Mouse (Mus musculus) limb, embryonic 10.5 days (tissue): ENCODE data around the gene Cep250. TPM values are rescaled to one million over a fixed set of nuclear protein-coding genes. Genes with fewer than 3 reads are reported as not detected.
"Not testable (repeated sequence)": the region's sequence is repeated elsewhere in the genome, so short reads cannot be mapped to it uniquely, and the experiment has no call there.

ENCODE experiments used
- DNase-seq: peaks from one replicate; pipeline ENCODE4 v3.0.0-alpha.2; 2017; ENCODE audit warnings: low spot score
- H3K27ac ChIP-seq: fragments of 300-500 bp; sonication (generic); 2 replicates; pipeline ENCODE4 v1.5.1; 2016; ENCODE audit warnings: mild to moderate bottlenecking
- H3K27me3 ChIP-seq: fragments of 300-500 bp; sonication (generic); 2 replicates; pipeline ENCODE4 v1.6.1; 2016; ENCODE audit warnings: low read depth, mild to moderate bottlenecking; ENCODE audit not compliant: poor library complexity, severe bottlenecking
- H3K36me3 ChIP-seq: fragments of 300-500 bp; sonication (generic); 2 replicates; pipeline ENCODE4 v1.6.1; 2016; ENCODE audit warnings: mild to moderate bottlenecking, moderate library complexity
- H3K4me1 ChIP-seq: fragments of 300-500 bp; sonication (generic); 2 replicates; pipeline ENCODE4 v1.6.1; 2016
- H3K4me3 ChIP-seq: fragments of 300-500 bp; sonication (generic); 2 replicates; pipeline ENCODE4 v1.5.1; 2016; ENCODE audit warnings: mild to moderate bottlenecking, moderate library complexity
- H3K9me3 ChIP-seq: fragments of 300-500 bp; sonication (generic); replicated peaks from 2 replicates; pipeline ENCODE4 v1.6.1; 2016; ENCODE audit warnings: mild to moderate bottlenecking
- WGBS: fragments of 180-500 bp; shearing (Covaris S2); methylation state at CpG from one replicate; pipeline ENCODE4 v1.1.7; 2016; 5-methylcytosine and 5-hydroxymethylcytosine counted together
- polyA plus RNA-seq: library from polyadenylated mRNA; unstranded; fragments of >200 nt; fragmentation: Nextera tagmentation; extraction: Ambion mirVana; gene quantifications from 2 replicates; pipeline ENCODE4 v1.2.1, GENCODE M21; 2016

The Cep250 gene
- 28.7 and 34.3 TPM in 2 replicates for polyA plus RNA-seq

GRCm38 (mm10) chr2:155956134-155957059 lies at the start of gene Cep250:
TSS of gene Cep250 (plus strand) at chr2:155956458.
- Histone ChIP-seq H3K9me3 (no peaks in the 10 kb centered on the region), H3K4me1 (peaks cover 10% of the 10 kb centered on the region; the same call in 1 of the 2 replicates), H3K27ac (peak within 1 kb of the TSS; percentile 98), H3K27me3 (peaks cover 9% of the 10 kb centered on the region; the same call in 1 of the 2 replicates), H3K4me3 (peak within 1 kb of the TSS; percentile 95), H3K36me3 (peaks cover 21% of the 10 kb centered on the region)
- peak; percentile 94 for DNase-seq
- under 1% methylated on average over 59 of the region's 59 CpGs for WGBS

- Histone ChIP-seq H3K36me3 (peaks cover 85% of the 10 kb centered on the region), H3K9me3 (no peaks in the 10 kb centered on the region)
- 95% methylated on average over 6 of the region's 6 CpGs for WGBS
These were observed 41.6 kb upstream of the Cep250 start for GRCm38 (mm10) chr2:155914684-155915083.

GRCm38 (mm10) chr2:155923143-155923542 lies 33.1 kb upstream of the Cep250 start:
- Histone ChIP-seq H3K27ac (no peak overlapping the region), H3K27me3 (no peaks in the 10 kb centered on the region), H3K36me3 (peaks cover 62% of the 10 kb centered on the region), H3K4me1 (no peaks in the 10 kb centered on the region), H3K4me3 (no peak overlapping the region), H3K9me3 (no peaks in the 10 kb centered on the region)
- WGBS = 97% methylated on average over 7 of the region's 7 CpGs
- DNase-seq = no peak

More at GRCm38 (mm10) chr2:155914684-155915083, 41.6 kb upstream of the Cep250 start:
- H3K27ac ChIP-seq = no peak overlapping the region
- no peaks in the 10 kb centered on the region; the same call in 1 of the 2 replicates for H3K4me1 ChIP-seq
- H3K4me3 ChIP-seq = no peak overlapping the region
- H3K27me3 ChIP-seq = no peaks in the 10 kb centered on the region
- DNase-seq = no peak

GRCm38 (mm10) chr2:155925213-155925612 lies 31.0 kb upstream of the Cep250 start:
- not testable (repeated sequence) for DNase-seq, H3K27ac ChIP-seq, H3K9me3 ChIP-seq, H3K4me3 ChIP-seq, H3K27me3 ChIP-seq
- H3K4me1 ChIP-seq = peaks cover 16% of the 10 kb centered on the region
- WGBS = 98% methylated on average over 6 of the region's 6 CpGs
- H3K36me3 ChIP-seq = peaks cover 46% of the 10 kb centered on the region

GRCm38 (mm10) chr2:155928711-155929345 lies 27.4 kb upstream of the Cep250 start:
- peaks cover 24% of the 10 kb centered on the region for H3K4me1 ChIP-seq
- DNase-seq = no peak
- H3K27me3 ChIP-seq = no peaks in the 10 kb centered on the region
- 71% methylated on average over 7 of the region's 7 CpGs for WGBS
- no peaks in the 10 kb centered on the region for H3K9me3 ChIP-seq
- H3K36me3 ChIP-seq = peaks cover 21% of the 10 kb centered on the region
- peak overlapping the region; percentile 93 for H3K27ac ChIP-seq
- peak overlapping the region; percentile 78 for H3K4me3 ChIP-seq

GRCm38 (mm10) chr2:155929531-155930442 lies 26.5 kb upstream of the Cep250 start, which contains the start of gene Uqcc1:
TSS of gene Uqcc1 (minus strand) at chr2:155930310.
- H3K4me1 ChIP-seq = peaks cover 24% of the 10 kb centered on the region
- H3K36me3 ChIP-seq = peaks cover 12% of the 10 kb centered on the region
- peak within 1 kb of the TSS; percentile 93 for H3K27ac ChIP-seq
- H3K27me3 ChIP-seq = no peaks in the 10 kb centered on the region
- H3K9me3 ChIP-seq = no peaks in the 10 kb centered on the region
- peak within 1 kb of the TSS; percentile 78 for H3K4me3 ChIP-seq
- DNase-seq = peak; percentile 92
- whole genome bisulfite sequencing = 1% methylated on average over 38 of the region's 38 CpGs

GRCm38 (mm10) chr2:155939897-155940529 lies 16.2 kb upstream of the Cep250 start:
- 0 out of 2 replicates have a peak, but pooled peaks cover 6% of the 10 kb centered on the region for H3K27me3 ChIP-seq
- 83% methylated on average over 7 of the region's 7 CpGs for WGBS
- peaks cover 42% of the 10 kb centered on the region for H3K4me1 ChIP-seq
- no peaks in the 10 kb centered on the region for H3K9me3 ChIP-seq
- peak overlapping the region; percentile 37 for H3K27ac ChIP-seq
- H3K36me3 ChIP-seq = peaks cover 4% of the 10 kb centered on the region; the same call in 1 of the 2 replicates
- no peak overlapping the region for H3K4me3 ChIP-seq
- no peak for DNase-seq

GRCm38 (mm10) chr2:155940681-155941080 lies 15.6 kb upstream of the Cep250 start, which contains the start of gene Gm15557:
TSS of gene Gm15557 (plus strand) at chr2:155940728.
- Histone ChIP-seq H3K36me3 (peaks cover 4% of the 10 kb centered on the region; the same call in 1 of the 2 replicates), H3K9me3 (no peaks in the 10 kb centered on the region), H3K27ac (peak within 1 kb of the TSS; percentile 47), H3K4me1 (peaks cover 48% of the 10 kb centered on the region), H3K4me3 (no peak within 1 kb of the TSS), H3K27me3 (0 out of 2 replicates have a peak, but pooled peaks cover 6% of the 10 kb centered on the region)
- no peak for DNase-seq
- 85% methylated on average over 3 of the region's 3 CpGs for WGBS

- DNase-seq = no peak
- Histone ChIP-seq H3K4me1 (peaks cover 60% of the 10 kb centered on the region), H3K9me3 (no peaks in the 10 kb centered on the region), H3K4me3 (no peak overlapping the region), H3K36me3 (peaks cover 4% of the 10 kb centered on the region; the same call in 1 of the 2 replicates), H3K27me3 (0 out of 2 replicates have a peak, but pooled peaks cover 9% of the 10 kb centered on the region), H3K27ac (peak overlapping the region; percentile 47; the same call in 1 of the 2 replicates)
- 91% methylated on average over 40 of the region's 40 CpGs for WGBS
These were observed 14.4 kb upstream of the Cep250 start for GRCm38 (mm10) chr2:155941697-155942442.

- Histone ChIP-seq H3K27me3 (0 out of 2 replicates have a peak, but pooled peaks cover 13% of the 10 kb centered on the region), H3K4me1 (peaks cover 62% of the 10 kb centered on the region), H3K9me3 (no peaks in the 10 kb centered on the region), H3K4me3 (peak overlapping the region; percentile 40), H3K27ac (peak overlapping the region; percentile 83), H3K36me3 (peaks cover 4% of the 10 kb centered on the region; the same call in 1 of the 2 replicates)
- DNase-seq = peak; percentile 74
- under 1% methylated on average over 8 of the region's 8 CpGs for WGBS
These were observed 12.8 kb upstream of the Cep250 start for GRCm38 (mm10) chr2:155943463-155943862.

- H3K4me3 ChIP-seq = peak overlapping the region; percentile 40
- 0 out of 2 replicates have a peak, but pooled peaks cover 13% of the 10 kb centered on the region for H3K27me3 ChIP-seq
- no peaks in the 10 kb centered on the region for H3K9me3 ChIP-seq
- H3K27ac ChIP-seq = peak overlapping the region; percentile 83
- DNase-seq = no peak
- WGBS = 83% methylated on average over 4 of the region's 4 CpGs
- peaks cover 75% of the 10 kb centered on the region for H3K4me1 ChIP-seq
- H3K36me3 ChIP-seq = peaks cover 4% of the 10 kb centered on the region; the same call in 1 of the 2 replicates
These were observed 11.6 kb upstream of the Cep250 start for GRCm38 (mm10) chr2:155944685-155945084.
